Mouse (Mus musculus): ENCODE data around the gene Zfp423.

DNA sequence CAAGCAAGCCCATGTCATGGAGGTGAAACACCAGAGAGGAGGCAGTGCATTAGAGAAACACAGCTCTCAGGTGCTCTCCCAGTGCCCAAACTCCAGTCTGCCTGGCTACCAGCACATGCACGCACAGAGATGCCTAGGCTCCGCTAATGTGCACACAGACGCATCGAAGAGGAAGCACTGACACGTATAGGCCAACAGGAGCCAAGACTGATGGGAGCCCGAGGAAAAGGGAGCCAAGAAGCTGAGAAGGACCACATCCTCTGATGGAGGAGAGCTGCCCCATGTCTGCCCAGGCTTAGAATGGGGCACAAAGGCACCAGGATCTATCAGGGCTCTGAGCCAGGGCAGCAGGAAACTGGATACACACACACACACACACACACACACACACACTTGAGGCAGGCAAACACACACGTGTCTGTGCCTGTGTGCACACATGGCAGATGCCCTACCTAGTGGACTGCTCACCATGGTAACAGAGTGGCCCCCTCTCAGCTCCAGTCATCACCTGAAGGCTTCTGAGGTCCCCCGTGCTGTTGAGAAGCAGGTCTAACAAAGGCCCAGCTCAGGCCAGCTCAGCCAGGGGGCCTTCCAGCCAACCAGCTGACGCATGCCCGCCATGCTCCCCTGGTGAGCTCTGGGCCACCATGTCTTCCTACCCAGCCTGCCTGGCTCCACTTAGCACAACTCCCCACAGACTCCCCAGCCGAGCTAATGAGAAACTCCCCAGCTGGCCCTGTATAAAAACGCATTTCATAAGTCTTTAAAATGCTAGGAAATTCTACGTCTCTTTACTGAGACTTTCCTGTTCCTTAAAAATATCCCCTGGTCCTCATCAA lies 64.0 kb downstream of the Zfp423 start:
- TF ChIP-seq CTCF (IDR thresholded peaks at IDR 0.05; ENCODE audit: low read depth) (no peak), EP300 (IDR thresholded peaks at IDR 0.05; ENCODE audit: low read depth) (no peak)

All from heart, postnatal 0 days (tissue).